Mouse (Mus musculus) erythroblast, embryonic 14.5 days (primary cell): ENCODE data around the gene Dnajc13.

Experiments
- GATA1 ChIP-seq: IDR thresholded peaks from 2 replicates; pipeline ENCODE4 v1.6.1; 2012; ENCODE audit warnings: low read length, inconsistent platforms, mixed read lengths
- TAL1 ChIP-seq: IDR thresholded peaks from 3 replicates; pipeline ENCODE4 v1.6.1; 2012; ENCODE audit warnings: low read length, inconsistent platforms, mixed read lengths

- TF ChIP-seq TAL1 (no peak), GATA1 (no peak)
Observed at GRCm38 (mm10) chr9:104211402-104211801, 51.3 kb downstream of the Dnajc13 start.
